Mouse (Mus musculus): ENCODE results near the gene Stx2. TPM values are rescaled to one million over a fixed set of nuclear protein-coding genes. Genes with fewer than 3 reads are reported as not detected.
"Not testable (repeated sequence)": the region's sequence is repeated elsewhere in the genome, so short reads cannot be mapped to it uniquely, and the experiment has no call there.

Stx2 gene
- polyA plus RNA-seq, 1 experiment from 2014 or later, result 24.9 TPM

GRCm38 (mm10) chr5:128971298-128971697 lies 37.1 kb downstream of the Stx2 start:
- Histone ChIP-seq H3K27me3 (replicated peaks; ENCODE audit: low read depth, poor library complexity, severe bottlenecking) (no peaks in the 10 kb centered on the region), H3K27ac (replicated peaks) (no peak overlapping the region), H3K36me3 (replicated peaks) (no peaks in the 10 kb centered on the region), H3K4me1 (peaks cover 8% of the 10 kb centered on the region; the same call in 1 of the 2 replicates), H3K9me3 (peaks cover 4% of the 10 kb centered on the region; the same call in 1 of the 2 replicates), H3K4me3 (no peak overlapping the region)
- WGBS, result 19% methylated on average over 14 of the region's 14 CpGs
- DNase-seq (ENCODE audit: low spot score), result peak; percentile 74

- H3K4me1 ChIP-seq, result peaks cover 5% of the 10 kb centered on the region; the same call in 1 of the 2 replicates
- H3K27me3 ChIP-seq (replicated peaks; ENCODE audit: low read depth, poor library complexity, severe bottlenecking), result no peaks in the 10 kb centered on the region
- 72% methylated on average over 10 of the region's 10 CpGs for WGBS
- H3K4me3 ChIP-seq, result no peak overlapping the region
- no peak overlapping the region for H3K27ac ChIP-seq (replicated peaks)
- no peak for DNase-seq (ENCODE audit: low spot score)
- H3K9me3 ChIP-seq, result peaks cover 4% of the 10 kb centered on the region; the same call in 1 of the 2 replicates
- no peaks in the 10 kb centered on the region for H3K36me3 ChIP-seq (replicated peaks)
Measured at GRCm38 (mm10) chr5:128970878-128971277, 37.5 kb downstream of the Stx2 start.

DNA sequence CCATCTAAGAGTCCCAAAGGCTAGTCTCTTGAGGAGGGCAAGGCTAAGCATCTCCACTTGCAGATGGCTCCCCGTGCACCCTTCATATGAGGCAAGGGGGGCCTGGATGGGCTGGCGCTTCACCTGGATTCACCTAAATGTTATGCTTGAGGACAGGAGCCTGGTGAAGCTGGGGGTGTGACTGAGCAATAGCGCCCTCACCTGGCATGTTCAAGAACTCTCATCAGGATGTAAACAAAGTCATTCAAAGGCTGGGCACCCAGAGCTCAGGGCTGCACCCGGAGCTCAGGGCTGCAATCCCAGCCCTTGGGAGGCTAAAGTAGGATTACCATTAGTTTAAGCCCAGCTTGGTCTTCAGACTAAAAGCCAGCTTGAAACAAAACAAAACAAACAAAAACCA lies 44.0 kb downstream of the Stx2 start:
- no peaks in the 10 kb centered on the region for H3K36me3 ChIP-seq (replicated peaks)
- 54% methylated on average over 4 of the region's 4 CpGs for WGBS
- no peak for DNase-seq (ENCODE audit: low spot score)
- no peaks in the 10 kb centered on the region for H3K27me3 ChIP-seq (replicated peaks; ENCODE audit: low read depth, poor library complexity, severe bottlenecking)
- H3K9me3 ChIP-seq, result peaks cover 16% of the 10 kb centered on the region
- no peak overlapping the region for H3K27ac ChIP-seq (replicated peaks)
- H3K4me1 ChIP-seq, result no peaks in the 10 kb centered on the region
- H3K4me3 ChIP-seq, result no peak overlapping the region

DNA sequence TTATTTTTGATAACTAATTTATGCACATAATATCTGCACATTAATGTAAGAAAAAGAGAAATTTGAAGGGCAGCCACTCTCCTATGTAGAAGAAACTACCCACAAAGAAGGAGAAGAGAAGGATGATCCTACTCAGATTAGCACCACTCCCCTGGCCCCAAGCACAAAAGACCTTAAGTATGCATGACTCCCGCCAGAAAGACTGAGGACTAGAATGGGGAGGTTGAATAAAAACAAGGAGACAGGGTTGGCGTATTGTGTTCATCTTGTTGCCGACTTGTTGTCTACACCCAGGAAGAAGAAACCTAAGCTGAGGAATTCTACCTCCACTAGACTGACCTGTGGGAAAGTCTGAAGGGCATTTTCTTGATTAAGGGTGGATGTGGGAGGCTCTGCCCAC lies 49.5 kb downstream of the Stx2 start:
- WGBS, result 84% methylated on average over 3 of the region's 3 CpGs
- Histone ChIP-seq H3K36me3 (replicated peaks) (no peaks in the 10 kb centered on the region), H3K9me3 (peaks cover 17% of the 10 kb centered on the region), H3K4me1 (no peaks in the 10 kb centered on the region), H3K27me3 (replicated peaks; ENCODE audit: low read depth, poor library complexity, severe bottlenecking) (no peaks in the 10 kb centered on the region), H3K27ac (replicated peaks) (no peak overlapping the region), H3K4me3 (no peak overlapping the region)
- no peak for DNase-seq (ENCODE audit: low spot score)

DNA sequence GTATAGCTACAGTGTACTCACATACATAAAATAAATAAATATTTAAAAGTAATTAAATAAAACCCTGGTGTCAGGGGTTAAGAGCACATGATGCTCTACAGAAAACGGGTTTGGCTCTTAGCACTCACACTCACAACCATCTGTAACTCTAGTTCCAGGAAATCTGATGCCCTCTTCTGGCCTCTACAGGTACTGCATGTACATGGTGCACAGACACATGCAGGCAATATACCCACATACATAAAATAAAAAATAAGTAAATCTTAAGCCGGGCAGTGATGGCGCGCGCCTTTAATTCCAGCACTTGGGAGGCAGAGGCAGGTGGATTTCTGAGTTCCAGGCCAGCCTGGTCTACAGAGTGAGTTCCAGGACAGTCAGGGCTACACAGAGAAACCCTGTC lies 54.0 kb downstream of the Stx2 start:
- H3K36me3 ChIP-seq (replicated peaks); H3K9me3 ChIP-seq; H3K27ac ChIP-seq (replicated peaks); H3K4me3 ChIP-seq: not testable (repeated sequence)
- H3K4me1 ChIP-seq, result peaks cover 23% of the 10 kb centered on the region
- 91% methylated on average over 5 of the region's 5 CpGs for WGBS
- peaks cover 39% of the 10 kb centered on the region for H3K27me3 ChIP-seq (replicated peaks; ENCODE audit: low read depth, poor library complexity, severe bottlenecking)
- peak; percentile 34 for DNase-seq (ENCODE audit: low spot score)

DNA sequence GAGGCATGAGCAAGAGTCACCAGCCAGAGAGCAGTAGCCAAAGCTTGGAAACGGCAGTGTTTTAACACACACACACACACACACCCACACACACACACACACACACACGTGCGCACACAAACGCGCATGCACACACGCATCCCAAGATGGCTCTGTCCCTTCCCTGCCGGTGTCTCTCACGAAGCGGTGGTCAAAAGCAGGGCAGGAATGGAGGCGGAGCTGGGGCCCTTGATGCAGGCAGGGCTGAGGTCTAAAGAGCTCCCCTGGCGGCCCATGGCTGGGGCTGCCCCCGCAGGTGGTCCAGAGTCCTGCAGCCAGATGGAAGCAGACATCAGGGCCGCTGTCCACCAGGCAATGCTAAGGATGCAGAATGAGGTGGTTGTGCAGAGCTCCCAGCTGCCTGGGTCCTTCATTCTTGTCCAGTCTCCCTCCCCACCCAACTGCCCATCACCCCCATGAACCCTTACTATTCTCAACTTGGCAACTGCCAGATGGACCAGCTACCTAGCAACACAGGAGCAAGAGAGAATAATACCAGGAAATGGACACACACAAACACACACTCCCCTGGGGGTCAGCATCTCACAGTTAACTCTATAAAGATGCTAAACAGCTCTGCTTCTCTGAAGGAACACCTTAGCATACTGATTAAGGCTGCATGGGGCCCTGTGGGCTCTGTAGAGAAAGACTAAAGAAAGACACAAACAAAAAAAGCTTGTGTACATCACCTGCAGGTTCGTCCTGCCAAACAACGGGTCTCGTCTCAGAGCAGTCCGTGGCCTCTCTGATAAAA lies 54.9 kb downstream of the Stx2 start, which contains the start of gene Rimbp2:
Gene Rimbp2 (minus strand): TSS at position 209 of the 793 bp plus-strand sequence.
- H3K27ac ChIP-seq (replicated peaks), result peak within 1 kb of the TSS; percentile 76

GRCm38 (mm10) chr5:128952291-128953195 lies 55.8 kb downstream of the Stx2 start:
- Histone ChIP-seq H3K4me1 (peaks cover 23% of the 10 kb centered on the region), H3K36me3 (replicated peaks) (no peaks in the 10 kb centered on the region), H3K27me3 (replicated peaks; ENCODE audit: low read depth, poor library complexity, severe bottlenecking) (peaks cover 39% of the 10 kb centered on the region), H3K27ac (replicated peaks) (peak overlapping the region; percentile 76), H3K4me3 (peak overlapping the region; percentile 63), H3K9me3 (peaks cover 5% of the 10 kb centered on the region; the same call in 1 of the 2 replicates)
- WGBS, result 1% methylated on average over 35 of the region's 35 CpGs
- DNase-seq (ENCODE audit: low spot score), result peak; percentile 50

More for the DNA sequence above, 54.9 kb downstream of the Stx2 start, which contains the start of gene Rimbp2:
- WGBS, result 9% methylated on average over 17 of the region's 17 CpGs
- Histone ChIP-seq H3K27me3 (replicated peaks; ENCODE audit: low read depth, poor library complexity, severe bottlenecking) (peaks cover 39% of the 10 kb centered on the region), H3K9me3 (peaks cover 5% of the 10 kb centered on the region; the same call in 1 of the 2 replicates), H3K36me3 (replicated peaks) (no peaks in the 10 kb centered on the region), H3K4me1 (peaks cover 23% of the 10 kb centered on the region), H3K4me3 (peak within 1 kb of the TSS; percentile 63)
- peak; percentile 86 for DNase-seq (ENCODE audit: low spot score)

DNA sequence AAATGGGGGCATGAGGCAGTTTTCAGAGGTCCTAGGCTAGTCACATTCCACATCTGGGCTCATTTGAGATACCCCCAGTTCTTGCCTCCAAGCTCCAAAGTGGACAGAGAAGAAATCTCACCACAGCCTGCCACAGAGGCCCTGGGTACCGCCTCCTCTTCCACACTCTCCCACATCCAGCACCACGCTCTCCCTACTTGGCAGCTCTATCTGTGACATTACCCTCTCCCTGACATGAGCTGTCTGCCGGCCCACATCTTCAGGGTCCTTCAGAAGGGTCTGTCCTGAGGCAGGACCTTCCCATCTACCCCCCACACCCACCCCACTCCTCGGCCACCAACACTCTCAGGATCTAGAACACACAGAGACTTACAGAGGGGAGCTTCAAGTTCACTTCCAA lies 56.9 kb downstream of the Stx2 start:
- Histone ChIP-seq H3K4me3 (peak overlapping the region; percentile 63), H3K27me3 (replicated peaks; ENCODE audit: low read depth, poor library complexity, severe bottlenecking) (peaks cover 39% of the 10 kb centered on the region)
- WGBS, result 48% methylated on average over 4 of the region's 4 CpGs

GRCm38 (mm10) chr5:128947093-128947492 lies 61.3 kb downstream of the Stx2 start:
- peak; percentile 13 for DNase-seq (ENCODE audit: low spot score)
- WGBS, result 72% methylated on average over 5 of the region's 5 CpGs
- H3K4me3 ChIP-seq, result no peak overlapping the region
- no peaks in the 10 kb centered on the region for H3K36me3 ChIP-seq (replicated peaks)
- H3K4me1 ChIP-seq, result peaks cover 7% of the 10 kb centered on the region
- no peaks in the 10 kb centered on the region for H3K9me3 ChIP-seq
- no peak overlapping the region for H3K27ac ChIP-seq (replicated peaks)
- H3K27me3 ChIP-seq (replicated peaks; ENCODE audit: low read depth, poor library complexity, severe bottlenecking), result peaks cover 22% of the 10 kb centered on the region

More for the DNA sequence above, 56.9 kb downstream of the Stx2 start:
- peaks cover 5% of the 10 kb centered on the region; the same call in 1 of the 2 replicates for H3K9me3 ChIP-seq
- DNase-seq (ENCODE audit: low spot score), result no peak
- H3K4me1 ChIP-seq, result peaks cover 23% of the 10 kb centered on the region
- no peak overlapping the region for H3K27ac ChIP-seq (replicated peaks)
- no peaks in the 10 kb centered on the region for H3K36me3 ChIP-seq (replicated peaks)

DNA sequence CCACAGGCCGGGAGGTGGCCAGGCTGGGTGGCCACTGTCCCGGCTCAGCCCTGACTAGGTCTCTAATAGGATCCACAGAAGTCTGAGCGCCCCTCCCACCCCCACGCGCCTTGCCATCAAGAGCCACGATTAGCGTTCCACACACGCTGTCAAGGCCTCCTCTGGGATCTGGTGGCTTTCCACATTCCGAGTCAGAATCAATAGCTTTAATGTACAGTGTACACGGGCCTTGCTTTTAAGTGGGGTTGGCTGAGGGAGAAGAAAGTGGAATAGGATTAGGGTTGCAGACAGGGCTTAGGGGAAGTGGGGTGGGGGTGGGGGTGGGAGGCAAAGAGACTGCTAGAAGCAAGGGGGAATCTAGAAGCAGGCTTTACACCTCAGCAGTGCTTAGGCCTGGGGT lies 67.9 kb downstream of the Stx2 start:
- 87% methylated on average over 10 of the region's 10 CpGs for WGBS
- no peaks in the 10 kb centered on the region for H3K27me3 ChIP-seq (replicated peaks; ENCODE audit: low read depth, poor library complexity, severe bottlenecking)

DNA sequence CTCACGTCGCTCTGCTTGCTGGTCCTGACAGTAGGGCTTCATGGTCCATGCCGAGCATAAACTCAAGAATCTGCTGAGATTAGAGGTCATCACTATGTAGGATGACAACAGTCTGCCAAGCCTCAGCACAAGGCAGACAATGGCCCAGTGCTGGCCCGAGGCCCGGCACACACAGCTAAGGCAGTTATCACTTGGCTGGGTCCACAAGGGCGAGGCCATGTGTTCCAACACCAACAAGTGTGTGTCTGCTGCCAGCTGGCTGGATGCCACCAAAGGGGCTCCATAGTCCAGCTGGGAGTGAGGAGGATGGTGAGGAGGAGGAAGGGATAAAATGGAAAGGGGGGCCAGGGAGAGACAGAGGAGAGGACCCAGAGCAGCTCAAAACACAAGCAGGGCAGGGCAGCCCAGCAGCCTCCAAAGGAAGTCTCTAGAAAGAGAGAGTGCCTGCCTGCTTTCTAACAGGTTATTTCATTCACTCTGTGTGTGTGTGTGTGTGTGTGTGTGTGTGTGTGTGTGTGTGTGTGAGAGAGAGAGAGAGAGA lies 72.9 kb downstream of the Stx2 start:
- Histone ChIP-seq H3K4me1 (no peaks in the 10 kb centered on the region), H3K27ac (replicated peaks) (no peak overlapping the region), H3K36me3 (replicated peaks) (no peaks in the 10 kb centered on the region), H3K27me3 (replicated peaks; ENCODE audit: low read depth, poor library complexity, severe bottlenecking) (no peaks in the 10 kb centered on the region), H3K4me3 (no peak overlapping the region), H3K9me3 (no peaks in the 10 kb centered on the region)
- 86% methylated on average over 6 of the region's 6 CpGs for WGBS
- no peak for DNase-seq (ENCODE audit: low spot score)

More for the DNA sequence above, 67.9 kb downstream of the Stx2 start:
- H3K9me3 ChIP-seq, result no peaks in the 10 kb centered on the region
- no peak overlapping the region for H3K4me3 ChIP-seq
- H3K36me3 ChIP-seq (replicated peaks), result no peaks in the 10 kb centered on the region
- no peak for DNase-seq (ENCODE audit: low spot score)
- no peak overlapping the region for H3K27ac ChIP-seq (replicated peaks)
- H3K4me1 ChIP-seq, result no peaks in the 10 kb centered on the region
